Mouse (Mus musculus): ENCODE results near the gene Fbxo40.

DNA sequence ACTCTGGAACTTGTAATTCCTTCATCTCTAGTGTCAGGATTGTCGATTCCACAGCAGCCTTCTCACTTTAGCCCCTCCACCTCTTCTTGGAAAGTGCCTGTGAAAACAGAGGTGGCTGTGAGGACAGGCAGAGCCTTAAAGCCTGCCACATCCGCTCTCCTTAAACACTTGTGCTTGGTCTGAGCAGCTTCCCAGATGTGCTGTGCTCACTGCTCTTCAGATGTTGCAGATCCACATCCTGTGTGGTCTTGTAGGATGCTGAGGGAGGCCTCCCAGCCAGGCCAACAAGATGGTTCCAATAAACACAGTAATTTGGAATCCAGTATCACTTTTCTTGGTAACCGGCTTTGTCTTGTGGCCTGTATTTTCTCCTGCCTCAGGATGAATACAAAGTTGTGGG, 58.3 kb downstream of the Fbxo40 start:
- TF ChIP-seq ZNF384 (IDR thresholded peaks at IDR 0.05; ENCODE audit: low read depth, low read length), result no peak
- no peak for TF ChIP-seq CTCF (conservative IDR thresholded peaks at IDR 0.05 in 1 of 2, IDR thresholded peaks at IDR 0.05 in 1 of 2; ENCODE audit: low read depth in 2 of 2, low read length in 2 of 2)
- no peak for TF ChIP-seq ZC3H11A (IDR thresholded peaks at IDR 0.05; ENCODE audit: low read depth, low read length)
